Mouse (Mus musculus) intestine, embryonic 16.5 days (tissue): ENCODE measurements around the gene Ndufs6. TPM values are rescaled to one million over a fixed set of nuclear protein-coding genes. Genes with fewer than 3 reads are reported as not detected.
A peak's percentile ranks its signal among the peaks of the same experiment; 100 is the strongest.

Experiments used
- ATAC-seq: fragments of 200-750 bp; cut with Nextera tagmentation; 2 replicates; pipeline ENCODE4 v1.8.0; 2017; ENCODE audit warnings: moderate TSS enrichment, moderate library complexity
- H3K27ac ChIP-seq: fragments of 300-500 bp; sonication (generic); 2 replicates; pipeline ENCODE4 v1.5.1; 2014; ENCODE audit warnings: mild to moderate bottlenecking, low read length
- H3K27me3 ChIP-seq: fragments of 300-500 bp; sonication (generic); replicated peaks from 2 replicates; pipeline ENCODE4 v1.6.1; 2014; ENCODE audit warnings: low read length, control low read depth, mixed read lengths; ENCODE audit not compliant: control insufficient read depth, insufficient read depth
- H3K36me3 ChIP-seq: fragments of 300-500 bp; sonication (generic); 2 replicates; pipeline ENCODE4 v1.6.1; 2014; ENCODE audit warnings: low read length, control low read depth; ENCODE audit not compliant: control insufficient read depth, insufficient read depth
- H3K4me1 ChIP-seq: fragments of 300-500 bp; sonication (generic); 2 replicates; pipeline ENCODE4 v1.6.1; 2014; ENCODE audit warnings: low read length, control low read depth, mixed read lengths; ENCODE audit not compliant: control insufficient read depth, insufficient read depth
- H3K4me2 ChIP-seq: fragments of 300-500 bp; sonication (generic); 2 replicates; pipeline ENCODE4 v1.6.1; 2014; ENCODE audit warnings: low read depth, low read length, control low read depth
- H3K4me3 ChIP-seq: fragments of 300-500 bp; sonication (generic); 2 replicates; pipeline ENCODE4 v1.5.1; 2014; ENCODE audit warnings: mild to moderate bottlenecking, low read length
- H3K9ac ChIP-seq: fragments of 300-500 bp; sonication (generic); 2 replicates; pipeline ENCODE4 v1.6.1; 2014; ENCODE audit warnings: low read depth, low read length
- H3K9me3 ChIP-seq: fragments of 300-500 bp; sonication (generic); 2 replicates; pipeline ENCODE4 v1.6.1; 2016; ENCODE audit warnings: low read length, control low read depth; ENCODE audit not compliant: control insufficient read depth
- WGBS: fragments of 180-500 bp; shearing (Covaris S2); extraction: QIAGEN DNeasy Blood & Tissue Kit; methylation state at CpG from one replicate; pipeline ENCODE4 v1.1.7; 2014; 5-methylcytosine and 5-hydroxymethylcytosine counted together
- polyA plus RNA-seq: library from polyadenylated mRNA; unstranded; fragments of >200 nt; fragmentation: Nextera tagmentation; extraction: Ambion mirVana; gene quantifications from 2 replicates; pipeline ENCODE4 v1.2.1, GENCODE M21; 2015

Gene Ndufs6
- polyA plus RNA-seq, 1 experiment from 2014 or later: 539 TPM

DNA sequence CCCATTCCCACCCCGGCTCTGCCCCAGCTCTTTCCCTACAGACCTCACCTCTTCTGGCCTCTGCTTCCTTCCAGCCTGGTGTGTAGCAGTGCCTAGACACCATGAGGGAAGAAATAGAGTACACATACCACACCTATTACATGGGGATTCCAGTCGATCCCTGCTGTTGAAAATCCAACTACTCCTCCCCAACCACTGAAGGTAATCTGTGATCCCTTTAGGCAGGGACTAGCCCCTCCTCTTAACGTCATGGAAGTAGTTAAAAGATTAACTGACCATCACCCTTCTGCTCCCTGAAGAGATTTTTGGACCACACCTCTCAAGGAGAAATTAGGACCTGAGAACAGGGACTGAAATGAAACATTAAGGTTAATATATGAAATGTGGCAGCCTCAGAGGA, 18.8 kb upstream of the Ndufs6 start:
- WGBS: 50% methylated on average over 3 of the region's 3 CpGs
- H3K27ac ChIP-seq: no peak overlapping the region
- H3K4me1 ChIP-seq: no peaks in the 10 kb centered on the region
- H3K9ac ChIP-seq: no peak overlapping the region
- no peak for ATAC-seq
- H3K9me3 ChIP-seq: no peaks in the 10 kb centered on the region
- no peak overlapping the region for H3K4me2 ChIP-seq
- no peaks in the 10 kb centered on the region for H3K36me3 ChIP-seq
- H3K27me3 ChIP-seq: no peaks in the 10 kb centered on the region
- H3K4me3 ChIP-seq: no peak overlapping the region

DNA sequence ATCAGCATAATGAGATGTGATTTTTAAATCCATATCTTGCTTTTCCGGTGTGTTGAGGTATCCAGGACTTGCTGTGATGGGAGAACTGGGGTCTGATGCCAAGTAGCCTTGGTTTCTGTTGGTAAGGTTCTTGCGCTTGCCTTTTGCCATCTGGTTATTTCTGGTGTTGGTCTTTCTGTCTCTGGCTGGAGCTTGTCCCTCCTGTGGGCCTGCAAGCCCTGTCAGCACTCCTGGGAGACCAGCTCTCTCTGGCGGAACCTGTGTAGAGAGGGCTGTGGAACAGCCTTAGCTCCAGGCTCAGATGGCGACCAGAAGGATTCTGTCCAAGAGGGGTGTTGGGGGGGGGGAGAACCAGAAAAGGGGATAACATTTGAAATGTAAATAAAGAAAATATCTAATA, 18.4 kb upstream of the Ndufs6 start:
- Histone ChIP-seq H3K9me3 (no peaks in the 10 kb centered on the region), H3K27me3 (no peaks in the 10 kb centered on the region), H3K27ac (no peak overlapping the region), H3K4me3 (no peak overlapping the region), H3K4me2 (no peak overlapping the region), H3K36me3 (no peaks in the 10 kb centered on the region), H3K9ac (no peak overlapping the region), H3K4me1 (no peaks in the 10 kb centered on the region)
- whole genome bisulfite sequencing: 77% methylated on average over 4 of the region's 4 CpGs
- no peak for ATAC-seq

DNA sequence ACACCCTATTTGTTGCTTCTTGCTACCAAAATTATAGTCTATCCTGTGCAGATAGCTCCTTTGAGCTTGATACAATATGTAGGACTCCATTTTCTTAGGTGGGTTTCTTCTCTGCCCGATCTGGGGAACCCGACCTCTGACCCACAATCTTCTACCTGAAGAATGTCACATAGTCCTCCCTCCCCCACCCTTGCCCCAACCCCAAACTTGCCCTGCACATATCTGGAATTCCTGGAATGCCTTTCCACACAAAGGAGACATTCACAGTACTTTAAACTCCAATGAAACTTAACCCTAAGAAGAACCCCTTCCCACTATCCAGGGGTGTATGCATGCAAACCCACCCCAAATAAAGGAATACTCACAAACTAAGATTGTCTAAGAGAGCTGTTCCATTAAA, 17.8 kb upstream of the Ndufs6 start:
- 34% methylated on average over 2 of the region's 2 CpGs for WGBS

DNA sequence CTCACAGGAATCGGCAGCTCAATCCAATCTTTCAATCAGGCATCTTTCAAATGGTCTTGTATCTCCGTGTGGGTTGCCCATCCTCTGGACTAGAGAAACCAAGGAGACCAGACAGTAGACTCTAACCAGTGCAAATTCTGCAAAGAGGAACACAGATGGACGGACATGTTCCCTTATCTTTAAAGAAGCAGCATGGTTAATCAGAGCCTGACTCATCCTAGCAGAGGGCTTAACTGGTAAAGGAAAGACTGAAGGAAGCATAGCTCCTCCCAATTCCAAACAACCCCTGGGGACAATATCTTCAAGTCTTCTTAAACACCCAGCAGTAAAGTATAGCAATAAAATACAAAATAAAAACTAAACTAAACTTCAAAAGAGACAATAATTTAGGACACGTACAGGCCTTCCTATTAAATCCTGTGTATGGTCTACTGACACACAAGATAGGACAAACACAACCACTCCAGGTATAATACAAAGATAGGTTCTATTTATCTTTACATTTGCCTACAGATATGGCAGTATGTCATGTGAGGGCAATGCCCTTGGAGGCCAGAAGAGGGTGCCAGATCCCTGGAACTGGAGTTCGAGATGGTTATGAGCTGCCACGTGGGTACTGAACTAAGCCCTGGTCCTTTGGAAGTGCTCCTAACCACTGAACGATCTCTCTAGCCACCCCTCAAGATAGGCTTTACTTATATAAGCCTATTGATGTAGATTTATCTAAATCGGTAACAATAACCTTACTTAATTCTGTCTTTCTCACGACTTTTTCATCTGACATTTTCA, 17.0 kb upstream of the Ndufs6 start:
- WGBS: 78% methylated on average over 9 of the region's 9 CpGs
- no peak for ATAC-seq

More for the DNA sequence above, 17.8 kb upstream of the Ndufs6 start:
- Histone ChIP-seq H3K4me1 (no peaks in the 10 kb centered on the region), H3K9me3 (no peaks in the 10 kb centered on the region), H3K27me3 (no peaks in the 10 kb centered on the region), H3K4me3 (no peak overlapping the region), H3K36me3 (no peaks in the 10 kb centered on the region), H3K27ac (no peak overlapping the region), H3K9ac (no peak overlapping the region), H3K4me2 (no peak overlapping the region)
- no peak for ATAC-seq

DNA sequence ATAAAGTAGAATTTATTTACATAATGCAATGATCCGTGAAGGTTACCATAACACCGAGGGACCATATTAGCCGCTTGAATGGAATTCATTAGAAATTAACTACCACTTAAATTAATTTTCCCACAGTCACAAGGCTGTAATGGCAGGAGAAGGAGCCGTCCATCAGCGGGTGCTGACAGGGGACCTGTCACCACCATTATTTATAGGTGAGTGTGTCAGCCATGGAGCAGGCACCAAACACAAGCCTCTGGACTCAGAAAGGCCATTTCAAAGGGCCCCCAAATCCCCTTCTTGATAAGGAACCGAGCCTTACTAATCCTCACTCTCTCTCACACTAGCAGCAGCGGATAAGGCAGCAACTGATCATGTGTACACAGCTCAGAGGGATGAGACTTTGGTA, 8.4 kb upstream of the Ndufs6 start:
- Histone ChIP-seq H3K9me3 (no peaks in the 10 kb centered on the region), H3K4me1 (peaks cover 1% of the 10 kb centered on the region; the same call in 1 of the 2 replicates), H3K27me3 (no peaks in the 10 kb centered on the region), H3K4me2 (no peak overlapping the region), H3K9ac (no peak overlapping the region), H3K27ac (no peak overlapping the region), H3K4me3 (no peak overlapping the region), H3K36me3 (no peaks in the 10 kb centered on the region)
- 39% methylated on average over 7 of the region's 7 CpGs for WGBS
- no peak for ATAC-seq

More for the DNA sequence above, 17.0 kb upstream of the Ndufs6 start:
- Histone ChIP-seq H3K4me2 (no peak overlapping the region), H3K9ac (no peak overlapping the region), H3K9me3 (no peaks in the 10 kb centered on the region), H3K36me3 (no peaks in the 10 kb centered on the region), H3K4me1 (no peaks in the 10 kb centered on the region), H3K27ac (no peak overlapping the region), H3K4me3 (no peak overlapping the region), H3K27me3 (no peaks in the 10 kb centered on the region)

DNA sequence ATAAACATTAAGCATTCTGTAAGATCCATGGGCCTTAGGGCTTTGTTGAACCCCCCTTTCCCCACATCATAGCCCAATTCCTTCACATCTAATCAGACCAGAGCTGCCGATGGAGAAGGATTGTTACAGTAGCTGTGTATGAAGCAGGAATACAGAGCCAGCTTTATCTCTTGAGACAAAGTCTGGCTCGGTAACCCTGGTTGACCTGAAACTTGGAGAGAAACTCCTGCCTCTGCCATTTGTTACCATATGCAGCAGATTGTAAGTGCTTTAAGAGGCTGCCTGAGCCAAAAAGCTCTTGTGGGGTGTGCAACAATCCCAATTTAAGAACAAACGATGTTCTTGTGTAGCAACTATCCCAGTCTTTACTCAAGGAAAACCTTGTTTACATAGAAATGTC, 3.4 kb upstream of the Ndufs6 start:
- Histone ChIP-seq H3K36me3 (no peaks in the 10 kb centered on the region), H3K27ac (peak overlapping the region; percentile 56), H3K27me3 (no peaks in the 10 kb centered on the region), H3K9ac (peak overlapping the region; percentile 96), H3K4me1 (peaks cover 22% of the 10 kb centered on the region), H3K4me2 (peak overlapping the region; percentile 96), H3K9me3 (no peaks in the 10 kb centered on the region), H3K4me3 (peak overlapping the region; percentile 91)
- ATAC-seq: no peak
- whole genome bisulfite sequencing: 59% methylated on average over 3 of the region's 3 CpGs

DNA sequence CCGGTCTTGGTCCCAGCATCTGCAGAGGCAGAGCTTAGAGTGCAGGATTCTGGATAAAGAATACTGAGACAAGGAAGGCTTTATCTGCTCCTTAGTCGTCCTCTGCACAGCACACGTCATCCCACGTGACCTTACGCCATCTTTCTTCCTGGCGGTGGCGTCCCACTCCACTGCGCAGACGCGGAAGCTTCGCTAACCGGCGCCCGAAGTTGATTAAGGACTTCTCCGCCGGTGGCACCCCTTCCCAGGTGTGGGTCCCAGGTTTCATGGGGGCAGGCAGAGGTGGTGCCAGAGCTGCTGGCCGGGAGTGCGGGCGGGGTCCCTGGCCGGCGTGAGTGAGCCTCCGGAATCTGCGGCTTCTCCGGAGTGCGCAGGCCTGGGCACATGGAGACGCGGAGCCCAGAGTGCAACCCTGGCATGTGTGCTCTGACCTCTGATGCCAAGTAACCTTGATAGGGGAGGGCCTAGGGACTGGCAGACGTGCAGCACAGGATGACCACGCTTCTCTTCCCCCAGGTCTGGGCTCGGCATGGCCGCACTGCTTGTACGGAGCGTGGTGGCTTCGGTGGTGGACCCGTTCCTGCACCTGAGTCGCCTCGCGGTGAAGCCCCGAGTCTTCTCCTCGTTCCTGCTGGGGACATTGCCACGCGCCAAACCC, 2.6 kb upstream of the Ndufs6 start:
- 0 out of 2 replicates have a peak, but pooled peaks cover 3% of the 10 kb centered on the region for H3K36me3 ChIP-seq
- no peaks in the 10 kb centered on the region for H3K9me3 ChIP-seq
- ATAC-seq: peak; percentile 85
- peak overlapping the region; percentile 69 for H3K27ac ChIP-seq
- H3K4me3 ChIP-seq: peak overlapping the region; percentile 91
- peaks cover 22% of the 10 kb centered on the region for H3K4me1 ChIP-seq
- peak overlapping the region; percentile 96 for H3K9ac ChIP-seq
- H3K27me3 ChIP-seq: no peaks in the 10 kb centered on the region
- WGBS: under 1% methylated on average over 42 of the region's 42 CpGs
- peak overlapping the region; percentile 96 for H3K4me2 ChIP-seq

DNA sequence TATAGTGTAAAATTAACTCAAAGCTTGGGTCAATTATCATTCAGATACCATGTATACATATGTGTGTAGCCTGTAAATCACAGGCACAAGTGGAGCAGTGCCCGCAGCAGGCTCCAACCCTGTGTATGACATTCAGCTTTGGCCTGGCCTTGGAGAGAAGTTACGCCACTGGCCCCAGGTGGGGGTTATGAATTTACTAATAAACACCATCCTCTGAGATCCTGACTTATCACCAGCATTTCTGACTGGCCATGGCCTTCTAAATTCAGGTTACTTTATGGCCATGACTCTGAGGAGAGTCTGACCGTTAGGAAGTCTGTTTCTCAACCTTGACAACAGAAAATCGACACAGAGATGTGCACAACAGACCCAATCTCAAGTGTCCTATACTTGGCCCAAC, 4.9 kb downstream of the Ndufs6 start:
- Histone ChIP-seq H3K36me3 (peaks cover 16% of the 10 kb centered on the region), H3K27ac (no peak overlapping the region), H3K4me2 (no peak overlapping the region), H3K4me1 (peaks cover 16% of the 10 kb centered on the region), H3K9ac (no peak overlapping the region), H3K9me3 (no peaks in the 10 kb centered on the region), H3K4me3 (no peak overlapping the region), H3K27me3 (no peaks in the 10 kb centered on the region)
- ATAC-seq: no peak
- 95% methylated on average over 4 of the region's 4 CpGs for WGBS

DNA sequence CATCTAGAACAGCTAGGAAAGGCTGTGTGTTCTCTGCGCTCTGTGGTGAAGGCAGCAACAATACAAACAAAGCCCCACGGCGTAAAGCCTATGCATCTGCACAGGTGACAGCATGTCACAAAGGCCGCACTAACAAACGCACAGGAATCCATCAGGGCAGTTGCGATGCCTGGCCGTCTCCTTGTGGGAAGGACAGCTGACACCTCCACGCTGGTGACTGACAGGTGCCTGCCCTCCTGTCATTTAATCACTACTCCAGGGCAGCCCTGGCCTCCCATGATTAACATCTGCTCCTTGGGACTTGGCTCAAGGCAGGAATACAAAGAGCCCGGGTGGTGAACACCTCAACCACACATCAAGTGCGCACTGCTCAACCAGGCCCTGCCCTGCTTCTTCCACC, 5.7 kb downstream of the Ndufs6 start:
- ATAC-seq: no peak
- H3K36me3 ChIP-seq: peaks cover 22% of the 10 kb centered on the region

More for the DNA sequence above, 5.7 kb downstream of the Ndufs6 start:
- H3K4me1 ChIP-seq: peaks cover 14% of the 10 kb centered on the region
- H3K27ac ChIP-seq: no peak overlapping the region
- H3K9me3 ChIP-seq: no peaks in the 10 kb centered on the region
- no peak overlapping the region for H3K4me3 ChIP-seq
- 89% methylated on average over 10 of the region's 10 CpGs for WGBS
- H3K27me3 ChIP-seq: no peaks in the 10 kb centered on the region
- H3K4me2 ChIP-seq: no peak overlapping the region
- no peak overlapping the region for H3K9ac ChIP-seq
